25 mouse cellular contexts compared by ENCODE assay signal in genomic region chr6:122781167-122781566, GRCm38 (mm10). TPM values are rescaled to one million over a fixed set of nuclear protein-coding genes. Genes with fewer than 3 reads are reported as not detected.
DNase-seq lines count a peak whose midpoint lies in the region; ATAC-seq lines count a peak whose summit lies in the region.
"Had no signal": no experiment of that assay in that cellular context is flagged by ENCODE, and none has a peak within 500 bp of the region (broad histone marks: within the 10 kb centered on the region; RNA-seq: fewer than 3 reads in every experiment).

No protein-coding gene starts in this region.

- no peaks in the 10 kb centered on the region for H3K9me3 ChIP-seq in kidney, embryonic 16.5 days (ENCODE audit: low read length)
- H3K9me3 ChIP-seq: embryonic facial prominence, embryonic 12.5 days; embryonic facial prominence, embryonic 15.5 days; hindbrain, embryonic 12.5 days; hindbrain, embryonic 15.5 days had no signal

- H3K4me3 ChIP-seq in kidney, embryonic 16.5 days (ENCODE audit: low read length): no peak overlapping the region
- H3K4me3 ChIP-seq: embryonic facial prominence, embryonic 12.5 days; embryonic facial prominence, embryonic 15.5 days; gastrocnemius, adult 2 months; hindbrain, embryonic 12.5 days; hindbrain, embryonic 15.5 days had no signal

- H3K4me2 ChIP-seq in kidney, embryonic 16.5 days (replicated peaks; ENCODE audit: low read depth, low read length): no peak overlapping the region
- H3K4me2 ChIP-seq: embryonic facial prominence, embryonic 12.5 days; embryonic facial prominence, embryonic 15.5 days; heart, embryonic 11.5 days; hindbrain, embryonic 12.5 days; hindbrain, embryonic 15.5 days had no signal

- H3K4me1 ChIP-seq in kidney, embryonic 16.5 days (ENCODE audit: insufficient read depth, low read length): no peaks in the 10 kb centered on the region
- H3K4me1 ChIP-seq: embryonic facial prominence, embryonic 12.5 days; embryonic facial prominence, embryonic 15.5 days; hindbrain, embryonic 12.5 days; hindbrain, embryonic 15.5 days had no signal

- no peaks in the 10 kb centered on the region for H3K36me3 ChIP-seq in kidney, embryonic 16.5 days (ENCODE audit: insufficient read depth, low read length)
- H3K36me3 ChIP-seq: embryonic facial prominence, embryonic 12.5 days; embryonic facial prominence, embryonic 15.5 days; hindbrain, embryonic 12.5 days; hindbrain, embryonic 15.5 days had no signal

- H3K27me3 ChIP-seq in kidney, embryonic 16.5 days (ENCODE audit: insufficient read depth, low read length): no peaks in the 10 kb centered on the region
- H3K27me3 ChIP-seq: CH12.LX; embryonic facial prominence, embryonic 12.5 days; embryonic facial prominence, embryonic 15.5 days; hindbrain, embryonic 12.5 days; hindbrain, embryonic 15.5 days had no signal

- DNase-seq in cerebellum, adult 9-11 months: peak; percentile 17
- no peak for DNase-seq in cerebellum, adult 9-10 months
- DNase-seq in kidney, adult 8-10 months: peak; percentile 9 to 16
- DNase-seq in urinary bladder, postnatal 14 days (ENCODE audit: low spot score): peak; percentile 10
- no peak for DNase-seq in urinary bladder, adult 2 months (ENCODE audit: low spot score)
- peak; percentile 75 for DNase-seq in yolk sac, embryonic 10.5 days (ENCODE audit: low spot score)
- DNase-seq in left cerebral cortex, adult 18-20 months (ENCODE audit: low spot score in 2 of 2): no peak
- DNase-seq: adrenal gland, adult 8-10 months; adrenal gland, postnatal 25 days; B cell, adult 2 months; cerebellum, adult 11-12 months; cerebellum, postnatal 14 days; forebrain, postnatal 0 days; gastrocnemius, adult 2 months; gastrocnemius, postnatal 14 days; heart, adult 11 months had no signal

- 75% methylated on average over 4 of the region's 4 CpGs for WGBS in kidney, embryonic 16.5 days

- ATAC-seq in kidney, embryonic 16.5 days (ENCODE audit: low FRiP score, low TSS enrichment): no peak
- ATAC-seq: activated CD4-positive, CD25-positive, alpha-beta regulatory T cell, adult 4 months; forebrain, embryonic 14.5 days; forebrain, postnatal 0 days had no signal

- no peak overlapping the region for H3K9ac ChIP-seq in kidney, embryonic 16.5 days (replicated peaks; ENCODE audit: low read length)
- H3K9ac ChIP-seq: embryonic facial prominence, embryonic 12.5 days; embryonic facial prominence, embryonic 15.5 days; forebrain, postnatal 0 days; hindbrain, embryonic 12.5 days; hindbrain, embryonic 15.5 days had no signal

- no peak overlapping the region for H3K27ac ChIP-seq in kidney, embryonic 16.5 days (ENCODE audit: low read length)
- H3K27ac ChIP-seq: embryonic facial prominence, embryonic 12.5 days; embryonic facial prominence, embryonic 15.5 days; gastrocnemius, adult 2 months; hindbrain, embryonic 12.5 days; hindbrain, embryonic 15.5 days had no signal

RNA-seq across cellular contexts. Expression of gene Slc2a3, which starts 20.3 kb away (rescaled TPM):
- polyA plus RNA-seq in kidney, embryonic 16.5 days (2015; fragmentation: Nextera tagmentation; extraction: Ambion mirVana): 8.6 and 9.6 TPM in 2 replicates
- polyA plus RNA-seq in urinary bladder, adult 2 months (2012; rRNA removed): 5.1 and 5.9 TPM in 2 replicates
- 100 to 1,000 TPM; 120 to 139 TPM for total RNA-seq in left cerebral cortex, adult 18-20 months (2021)

RNA-seq across cellular contexts. Expression of gene Foxj2, which starts 38.5 kb away (rescaled TPM):
- 5.8 and 6.4 TPM in 2 replicates for polyA plus RNA-seq in kidney, embryonic 16.5 days (2015; fragmentation: Nextera tagmentation; extraction: Ambion mirVana)
- 7.2 and 15.7 TPM in 2 replicates for polyA plus RNA-seq in urinary bladder, adult 2 months (2012; rRNA removed)
- 10 to 100 TPM; 26.7 to 29.4 TPM for total RNA-seq in left cerebral cortex, adult 18-20 months (2021)

Comparison
In these comparisons a context has a peak if more than half of its experiments do, and no peak if none do; other contexts are left out.
1. DNase-seq: peak in cerebellum, adult 9-11 months (single experiment), kidney, adult 8-10 months (2 of 2), urinary bladder, postnatal 14 days (single experiment) and yolk sac, embryonic 10.5 days (single experiment); none in cerebellum, adult 9-10 months (single experiment), urinary bladder, adult 2 months (single experiment) and left cerebral cortex, adult 18-20 months (0 of 2).